Mouse (Mus musculus) embryo, embryonic 10 days (tissue): ENCODE measurements at regions not wholly inside any gene's neighbourhood (a gene's known extent, or its start where the extent isn't known, plus 50 kb on each side); places are given as distances from the start of the nearest gene placed in this dataset.

Source experiments
- DNase-seq: peaks from one replicate; pipeline ENCODE4 v3.0.0-alpha.2; 2015; ENCODE audit warnings: low spot score

- no peak for DNase-seq
Observed at GRCm38 (mm10) chr13:28520127-28520482, 262.8 kb downstream of the Gm11361 start.

- no peak for DNase-seq
Observed at GRCm38 (mm10) chr13:28519383-28520126, 262.2 kb downstream of the Gm11361 start.

- DNase-seq = no peak
Observed at GRCm38 (mm10) chr13:28517161-28517560, 259.8 kb downstream of the Gm11361 start.

GRCm38 (mm10) chr13:28516636-28517035 lies 259.3 kb downstream of the Gm11361 start:
- no peak for DNase-seq

- no peak for DNase-seq
Observed at GRCm38 (mm10) chr13:28514245-28514644, 256.9 kb downstream of the Gm11361 start.

- no peak for DNase-seq
Observed at GRCm38 (mm10) chr13:28513336-28513735, 256.0 kb downstream of the Gm11361 start.

- no peak for DNase-seq
Observed at GRCm38 (mm10) chr13:28512573-28513334, 255.4 kb downstream of the Gm11361 start.

GRCm38 (mm10) chr13:28508184-28508583 lies 250.9 kb downstream of the Gm11361 start:
- DNase-seq = no peak

GRCm38 (mm10) chr13:28507783-28508182 lies 250.5 kb downstream of the Gm11361 start:
- DNase-seq = no peak

GRCm38 (mm10) chr13:28504340-28504739 lies 247.0 kb downstream of the Gm11361 start:
- DNase-seq = no peak

- DNase-seq = peak; percentile 53
Observed at GRCm38 (mm10) chr13:28502171-28502570, 244.8 kb downstream of the Gm11361 start.

- DNase-seq = no peak
Observed at GRCm38 (mm10) chr13:28500697-28501096, 243.4 kb downstream of the Gm11361 start.

- no peak for DNase-seq
Observed at GRCm38 (mm10) chr13:28497483-28497882, 240.2 kb downstream of the Gm11361 start.

- DNase-seq = no peak
Observed at GRCm38 (mm10) chr13:28492015-28492414, 234.7 kb downstream of the Gm11361 start.

GRCm38 (mm10) chr13:28483727-28484126 lies 226.4 kb downstream of the Gm11361 start:
- DNase-seq = no peak

GRCm38 (mm10) chr13:28481224-28481965 lies 224.1 kb downstream of the Gm11361 start:
- peak; percentile 67 for DNase-seq

GRCm38 (mm10) chr13:28466151-28466550 lies 208.8 kb downstream of the Gm11361 start:
- DNase-seq = no peak

- no peak for DNase-seq
Observed at GRCm38 (mm10) chr13:28465187-28465880, 208.0 kb downstream of the Gm11361 start.

GRCm38 (mm10) chr13:28461281-28461680 lies 204.0 kb downstream of the Gm11361 start:
- no peak for DNase-seq

- DNase-seq = no peak
Observed at GRCm38 (mm10) chr13:28457403-28457802, 200.1 kb downstream of the Gm11361 start.

- no peak for DNase-seq
Observed at GRCm38 (mm10) chr13:28455878-28456277, 198.6 kb downstream of the Gm11361 start.

- DNase-seq = no peak
Observed at GRCm38 (mm10) chr13:28455016-28455415, 197.7 kb downstream of the Gm11361 start.
